Mouse (Mus musculus) ovary, postnatal 36 days (tissue): Measurements from ENCODE around the gene Cilp.
A peak's percentile ranks its signal among the peaks of the same experiment; 100 is the strongest.
"Not testable (repeated sequence)": the region's sequence is repeated elsewhere in the genome, so short reads cannot be mapped to it uniquely, and the experiment has no call there.

Source experiments
- DNase-seq: peaks from one replicate; pipeline ENCODE4 v3.0.0; 2022; ENCODE audit warnings: low spot score, mixed read lengths

The Cilp gene

DNA sequence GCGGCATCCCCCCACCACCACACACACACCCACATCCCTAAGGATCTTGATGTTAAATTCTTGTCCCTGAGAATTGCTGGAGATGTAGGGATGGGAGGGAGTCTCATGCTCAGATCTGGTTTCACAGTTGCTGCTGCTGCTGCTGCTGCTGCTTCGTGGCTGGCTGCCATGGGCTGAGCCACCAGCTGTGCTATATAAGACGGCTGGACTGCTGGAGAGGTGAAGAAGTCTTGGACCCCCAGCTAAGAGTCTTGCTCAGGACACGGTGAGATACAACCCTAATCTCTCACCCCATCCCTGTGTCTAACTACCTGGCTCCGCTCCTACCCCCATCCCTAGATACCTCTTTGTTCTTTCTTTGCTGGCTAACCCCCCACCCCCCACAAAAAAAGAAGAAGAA, at the start of gene Cilp:
Gene Cilp, plus strand, starts transcription at position 222 of the 400 bp plus-strand sequence.
- DNase-seq: no peak

DNA sequence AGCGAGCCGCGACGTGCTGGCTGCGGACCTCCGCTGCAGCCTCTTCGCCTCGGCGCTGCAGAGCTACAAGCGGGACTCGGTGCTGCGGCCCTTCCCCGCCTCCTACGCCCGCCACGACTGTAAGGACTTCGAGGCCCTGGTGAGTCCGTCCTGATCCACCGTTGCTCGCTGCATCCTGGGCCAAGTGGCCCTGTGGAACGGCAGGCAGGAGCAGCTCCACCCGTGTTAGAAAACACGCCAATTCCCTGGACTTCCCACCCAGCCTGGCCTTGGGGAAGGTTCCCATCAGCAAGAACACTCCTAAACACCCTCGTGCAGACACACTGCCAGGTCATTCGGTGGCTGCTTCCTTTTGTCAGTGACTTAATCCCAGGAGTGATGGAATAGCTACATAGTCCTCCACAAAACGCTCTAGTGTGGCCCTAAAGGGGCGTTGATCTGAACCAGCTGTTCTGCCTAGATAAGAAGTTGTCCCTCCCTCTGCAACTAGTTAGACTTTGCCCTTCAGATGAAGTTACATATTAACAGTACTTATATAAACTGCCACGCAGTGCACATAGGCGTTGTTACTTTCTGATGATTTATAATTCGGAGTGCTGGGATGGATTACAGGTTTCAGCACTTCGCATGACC, 49.4 kb upstream of the Cilp start:
- no peak for DNase-seq

DNA sequence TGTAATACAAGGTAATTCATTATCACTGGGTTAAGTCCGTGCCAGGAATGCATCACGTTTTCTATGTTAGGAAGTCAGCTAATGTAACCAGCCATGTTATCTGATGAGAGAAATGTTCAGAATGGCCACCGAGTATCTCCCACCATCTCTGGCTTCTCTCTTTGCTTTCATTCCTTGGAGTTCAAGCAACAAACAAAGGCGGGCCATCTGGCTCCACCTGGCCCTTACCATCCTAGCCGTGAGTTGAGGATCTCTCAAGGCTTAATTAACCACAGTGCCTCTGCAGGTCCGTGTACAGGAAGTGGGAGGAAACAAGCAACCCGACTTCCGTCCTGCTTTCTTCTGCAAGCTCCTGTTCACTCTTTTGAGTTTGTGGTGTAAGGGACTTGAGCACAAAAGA, 48.0 kb upstream of the Cilp start:
- no peak for DNase-seq

DNA sequence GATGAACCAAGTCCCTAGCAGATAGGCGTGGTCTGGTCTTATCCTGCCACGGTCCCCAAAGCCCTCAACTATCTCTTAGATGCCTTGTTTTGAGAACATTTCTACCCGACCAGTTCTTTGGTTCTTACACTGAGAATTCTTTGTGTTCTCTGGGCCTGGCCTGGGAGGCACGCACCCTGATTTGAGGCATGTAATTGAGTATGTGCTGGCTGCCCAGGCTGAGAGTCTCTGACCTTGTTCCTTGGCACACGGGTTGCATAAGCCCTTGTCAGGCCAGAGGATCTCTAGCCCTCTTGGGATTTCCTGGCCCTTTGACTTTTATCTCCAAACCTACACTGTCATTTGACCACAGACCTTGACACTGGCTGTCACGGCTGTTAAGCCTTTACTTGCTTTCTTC, 47.3 kb upstream of the Cilp start:
- DNase-seq: peak; percentile 28

DNA sequence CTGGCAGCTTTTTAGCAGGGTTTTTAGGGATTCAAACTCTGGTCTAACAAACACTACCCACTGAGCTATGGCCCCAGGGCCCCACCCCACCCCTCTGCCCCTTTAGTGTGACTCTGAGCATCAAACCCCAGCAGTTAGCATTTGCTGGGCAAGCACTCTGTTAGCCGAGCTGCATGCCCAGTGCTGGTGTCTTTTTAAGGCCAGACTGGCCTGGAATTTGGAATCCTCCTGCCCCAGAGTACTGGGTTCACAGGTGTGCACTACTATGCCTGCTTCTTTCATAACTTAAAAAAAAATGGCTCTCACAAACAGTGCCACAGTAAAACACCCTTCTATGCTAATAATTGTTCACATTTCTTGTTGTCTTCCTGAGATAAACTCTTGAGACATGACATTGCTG, 46.1 kb upstream of the Cilp start:
- no peak for DNase-seq

DNA sequence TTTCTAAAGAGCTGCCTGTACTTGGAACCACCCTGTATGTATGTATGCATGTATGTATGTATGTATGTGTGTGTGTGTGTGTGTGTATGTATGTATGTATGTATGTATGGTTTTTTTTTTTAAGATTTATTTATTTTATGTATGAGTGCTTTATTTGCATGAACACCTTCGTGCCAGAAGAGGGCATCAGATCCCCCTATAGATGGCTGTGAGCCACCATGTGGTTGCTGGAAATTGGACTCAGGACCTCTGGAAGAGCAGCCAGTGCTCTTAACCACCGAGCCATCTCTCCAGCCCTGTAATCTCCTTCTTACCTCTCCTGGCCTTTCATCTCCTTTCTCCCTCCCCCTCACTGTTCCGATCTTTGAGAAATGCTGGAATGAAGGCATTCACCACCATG, 44.6 kb upstream of the Cilp start:
- DNase-seq: not testable (repeated sequence)

DNA sequence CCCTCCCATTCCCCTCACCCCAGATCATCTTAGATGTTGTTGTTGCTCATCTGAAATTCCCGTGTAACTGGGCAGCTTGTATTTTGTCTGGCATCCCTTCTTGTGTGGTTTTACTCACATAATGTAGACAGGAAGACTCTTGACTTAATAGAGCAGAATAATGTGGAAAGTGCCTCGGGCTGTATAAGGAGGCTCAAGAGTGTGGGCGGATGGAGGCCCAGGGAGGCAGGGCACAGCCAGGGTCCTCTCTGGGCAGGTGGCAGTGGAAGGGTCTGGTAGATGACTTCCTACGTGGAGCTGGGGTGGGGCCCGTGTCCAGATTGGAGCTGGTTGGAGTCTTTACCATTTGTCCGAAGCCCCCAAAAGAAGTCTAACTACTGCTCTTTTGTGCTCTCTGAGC, 41.1 kb upstream of the Cilp start:
- no peak for DNase-seq

DNA sequence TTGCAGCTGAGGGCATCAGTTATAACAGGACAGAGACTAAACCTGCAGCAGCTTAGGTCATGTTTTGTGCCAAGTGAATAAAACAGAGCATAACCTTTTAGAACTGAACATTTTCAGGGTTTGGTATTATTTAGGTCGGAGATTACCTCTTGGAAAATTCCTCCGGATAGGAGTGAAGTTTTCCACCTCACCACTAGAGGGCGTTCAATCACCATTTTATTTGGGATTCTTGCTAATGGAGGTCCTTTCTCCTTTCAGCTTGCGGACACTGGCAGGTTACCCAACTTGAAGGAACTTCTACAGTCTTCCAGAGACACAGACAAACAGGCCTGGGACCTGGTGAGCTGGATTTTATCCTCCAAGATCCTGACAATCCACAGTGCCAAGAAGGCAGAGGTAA, 39.2 kb upstream of the Cilp start:
- DNase-seq: no peak

DNA sequence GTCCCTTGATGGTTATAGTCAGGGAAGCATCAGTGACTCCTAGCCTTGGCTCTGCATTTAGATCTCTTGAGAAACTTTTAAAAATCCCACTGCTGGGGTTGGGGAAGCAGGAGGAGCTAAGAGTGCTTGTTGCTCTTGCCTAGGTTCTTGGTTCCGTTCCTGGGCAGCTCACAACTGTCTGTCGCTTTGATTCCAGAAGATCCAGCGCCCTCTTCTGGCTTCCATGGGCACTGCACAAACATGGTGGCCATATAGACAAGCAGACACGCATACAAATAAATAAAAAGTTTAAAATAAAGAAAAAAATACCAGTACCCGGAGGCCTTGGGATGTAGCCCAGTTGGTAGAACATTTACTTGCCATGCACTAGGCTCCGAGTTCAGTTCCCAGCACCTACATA, 34.7 kb upstream of the Cilp start:
- DNase-seq: no peak

DNA sequence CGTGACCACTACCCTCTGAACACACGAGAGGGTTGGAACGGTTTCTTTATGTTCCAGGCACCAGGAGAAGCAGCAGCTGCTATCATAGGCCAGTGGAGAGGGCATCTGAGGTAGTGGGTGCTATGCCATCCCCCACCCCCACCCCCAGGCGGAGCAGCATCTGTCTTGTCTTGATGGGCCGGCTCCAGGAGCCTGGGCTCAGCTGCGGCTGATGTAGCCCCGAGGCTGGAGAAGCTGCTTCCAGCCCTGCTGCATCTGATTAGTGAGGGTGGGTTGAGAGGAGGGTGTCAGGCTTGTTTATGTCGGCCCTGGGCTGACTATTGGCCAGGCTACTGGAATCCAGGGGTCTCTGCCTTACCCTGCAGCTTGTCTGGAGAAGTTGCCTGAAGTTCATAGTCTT, 33.7 kb upstream of the Cilp start:
- no peak for DNase-seq

DNA sequence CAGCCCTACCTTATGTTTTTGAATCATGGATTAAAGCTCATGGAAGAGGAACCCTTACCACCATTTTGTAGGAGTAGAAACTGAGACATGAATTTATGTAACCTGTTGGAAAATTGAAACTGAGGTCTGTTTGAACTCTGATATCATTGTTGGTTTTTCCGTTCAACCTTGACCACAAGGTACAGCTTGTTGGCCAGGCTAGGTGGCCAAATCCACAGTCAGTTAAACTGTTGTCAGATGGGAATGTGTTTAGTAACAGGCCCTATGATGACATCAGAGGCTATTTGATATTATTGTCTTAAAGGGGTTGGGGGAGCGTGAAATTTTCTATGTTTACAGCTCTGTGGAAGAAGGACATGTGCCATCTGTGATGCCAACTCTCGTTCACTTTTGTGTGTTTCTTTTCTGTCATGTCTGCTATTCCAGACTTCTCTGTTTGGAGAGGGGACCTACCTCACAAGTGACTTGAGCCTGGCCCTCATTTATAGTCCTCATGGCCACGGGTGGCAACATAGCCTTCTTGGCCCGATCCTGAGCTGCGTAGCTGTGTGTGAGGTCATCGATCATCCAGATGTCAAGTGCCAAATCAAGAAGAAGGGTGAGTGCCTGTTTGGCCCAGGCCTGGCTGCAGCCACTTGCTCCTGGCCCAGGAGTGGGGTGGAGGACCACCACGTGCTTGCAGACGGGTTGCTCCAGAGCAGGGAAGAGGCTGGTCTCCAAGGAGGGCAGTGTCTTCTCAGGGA, 31.6 kb upstream of the Cilp start:
- no peak for DNase-seq

DNA sequence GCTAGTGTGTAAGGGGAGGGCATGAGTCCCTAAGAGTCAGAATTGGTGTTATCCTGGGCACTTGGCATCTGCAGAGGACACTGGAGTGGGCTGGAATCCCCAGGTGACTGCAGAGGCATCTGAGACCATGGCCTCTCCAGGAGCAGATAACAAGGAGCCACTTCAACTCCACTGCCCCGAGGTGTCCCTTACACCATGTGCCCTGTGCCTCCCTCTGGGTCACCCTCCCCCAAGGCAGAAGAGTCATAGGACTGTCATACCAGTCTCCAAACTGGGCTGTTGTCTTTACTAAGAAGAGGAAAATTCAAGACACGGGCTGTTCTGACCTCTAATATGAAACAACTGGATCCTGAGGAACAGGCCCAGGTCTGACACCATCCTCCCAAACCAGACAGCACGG, 30.2 kb upstream of the Cilp start:
- DNase-seq: no peak

DNA sequence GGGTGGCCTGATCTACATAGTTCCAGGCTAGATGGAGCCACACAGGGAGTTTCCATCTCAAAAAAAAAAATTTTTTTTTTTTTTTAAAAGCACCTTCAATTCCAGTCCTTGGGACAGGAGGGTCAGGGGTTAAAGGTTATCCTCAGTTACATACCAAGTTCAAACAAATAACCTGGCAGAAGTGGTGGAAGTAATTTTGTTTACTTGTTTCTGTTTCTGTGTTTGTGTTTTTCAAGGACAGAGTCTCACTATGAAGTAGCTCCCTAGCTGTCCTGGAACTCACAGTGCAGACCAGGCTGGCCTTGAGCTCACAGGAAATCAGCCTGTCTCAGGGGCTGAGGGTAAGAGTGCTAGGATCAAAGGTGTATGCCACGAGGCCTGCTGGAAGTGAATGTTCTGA, 29.4 kb upstream of the Cilp start:
- DNase-seq: no peak

DNA sequence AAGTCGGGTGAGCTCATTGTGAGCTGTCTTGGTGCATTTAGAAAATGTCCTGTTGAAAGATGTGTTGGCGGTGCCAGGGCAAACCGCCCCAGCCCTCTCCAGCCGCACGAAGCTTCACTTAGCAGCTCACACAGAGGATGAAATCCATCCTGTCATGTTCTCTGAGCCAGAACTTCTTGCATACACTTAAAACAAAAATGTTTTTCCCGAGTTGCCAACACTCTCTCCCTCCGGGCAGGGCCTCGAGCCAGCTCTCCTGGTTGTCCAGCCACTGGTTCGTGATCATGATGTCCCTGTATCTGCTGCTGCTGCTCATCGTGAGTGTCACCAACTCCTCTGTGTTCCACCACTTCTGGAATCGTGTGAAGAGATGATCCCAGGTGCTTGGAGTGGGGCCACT, 27.4 kb upstream of the Cilp start:
- no peak for DNase-seq

DNA sequence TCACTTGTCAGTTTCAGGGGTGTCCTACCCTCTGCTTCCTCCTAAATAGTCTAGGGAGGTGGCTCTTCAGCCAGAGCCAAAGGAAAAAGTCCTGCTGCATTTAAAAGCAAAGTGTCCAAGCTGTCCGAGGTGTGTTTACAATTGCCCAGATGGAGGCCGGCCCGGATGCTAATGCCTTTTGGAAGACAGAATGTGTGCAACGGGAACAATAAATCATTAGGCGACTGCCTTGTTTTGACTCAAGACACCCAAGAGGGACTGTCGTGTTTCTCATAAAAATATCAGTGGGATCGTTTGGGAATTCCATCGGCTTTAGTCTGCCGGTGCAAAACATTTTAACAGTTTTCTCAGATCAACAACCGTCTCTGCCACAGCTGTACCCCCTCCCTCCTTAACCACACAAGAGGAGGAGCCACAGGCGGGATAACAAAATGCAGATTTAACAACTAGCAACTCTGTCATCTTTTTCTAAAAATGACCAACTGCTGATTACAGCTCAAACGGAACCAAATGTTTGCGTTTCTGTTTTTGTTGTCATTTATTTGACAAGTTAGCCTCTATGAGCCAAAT, 26.7 kb upstream of the Cilp start:
- no peak for DNase-seq

DNA sequence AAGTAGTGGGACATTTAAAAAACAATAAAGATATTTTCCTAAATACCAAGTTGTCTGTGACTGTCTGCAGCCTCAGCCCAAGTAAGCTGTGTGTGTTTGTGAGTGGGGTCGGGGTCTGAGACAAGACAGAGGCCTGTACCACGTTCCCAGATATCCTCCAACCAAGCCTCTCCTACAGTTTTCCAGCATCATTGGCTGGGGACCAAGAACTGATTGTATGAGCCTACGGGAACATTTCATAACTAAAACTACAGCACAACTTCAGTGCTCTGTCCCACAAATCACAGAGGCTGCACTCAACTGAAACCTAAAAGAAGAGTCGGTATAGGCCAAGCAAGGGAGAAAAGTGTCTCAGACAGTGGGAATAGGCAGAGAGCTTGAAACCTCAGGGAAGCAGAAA, 25.8 kb upstream of the Cilp start:
- no peak for DNase-seq

DNA sequence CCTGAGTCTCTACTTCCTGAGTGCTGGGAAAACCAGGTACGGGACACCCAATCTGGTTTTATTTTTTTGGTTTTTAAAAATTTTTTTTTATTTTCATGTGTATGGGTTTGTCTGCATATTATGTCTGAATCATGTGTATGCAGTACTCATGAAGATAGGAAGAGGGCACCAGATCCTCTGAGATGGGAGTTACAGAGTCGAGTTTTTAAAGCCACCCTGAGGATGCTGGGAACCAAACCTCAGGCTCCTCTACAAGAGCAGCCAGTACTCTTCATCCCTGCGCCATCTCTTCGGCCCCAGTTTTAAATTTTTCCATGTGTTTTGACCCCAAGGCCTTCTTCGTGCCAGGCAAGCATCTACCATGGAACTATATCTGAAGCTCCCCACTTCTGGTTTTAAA, 25.2 kb upstream of the Cilp start:
- DNase-seq: no peak

DNA sequence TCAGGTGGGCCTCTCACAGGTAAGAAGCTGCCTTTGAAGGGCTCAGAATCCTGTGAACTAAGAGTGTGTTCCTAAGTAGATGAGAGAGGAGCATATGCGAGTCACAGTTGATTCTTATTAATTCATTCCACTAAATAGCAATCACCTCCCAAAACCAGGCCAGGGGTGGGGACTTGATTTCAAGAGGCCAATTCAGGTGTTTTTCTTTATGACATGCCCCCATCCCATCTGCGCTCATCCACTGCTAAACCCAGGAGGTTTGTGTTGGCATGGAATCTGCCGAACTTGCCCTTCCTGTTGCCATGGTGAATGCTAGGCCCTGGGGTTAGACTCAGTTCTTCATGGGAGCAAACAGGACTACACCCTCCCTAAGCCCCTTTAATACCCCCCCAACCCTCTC, 24.4 kb upstream of the Cilp start:
- DNase-seq: no peak

DNA sequence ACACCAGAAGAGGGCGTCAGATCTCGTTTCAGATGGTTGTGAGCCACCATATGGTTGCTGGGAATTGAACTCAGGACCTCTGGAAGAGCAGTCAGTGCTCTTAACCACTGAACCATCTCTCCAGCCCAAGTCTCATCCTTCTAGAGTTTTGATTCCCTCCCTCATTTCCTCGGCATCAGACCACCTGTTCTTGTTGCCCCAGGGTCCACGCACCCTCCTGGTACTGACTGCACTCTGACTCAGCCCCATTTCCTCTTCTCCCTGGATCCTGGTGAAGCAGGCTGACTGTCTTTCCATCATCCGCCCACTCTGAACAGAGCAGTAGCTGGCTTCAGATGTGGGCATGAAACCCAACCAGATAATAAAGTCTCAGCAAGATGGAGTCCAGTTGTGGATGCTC, 23.0 kb upstream of the Cilp start:
- no peak for DNase-seq

DNA sequence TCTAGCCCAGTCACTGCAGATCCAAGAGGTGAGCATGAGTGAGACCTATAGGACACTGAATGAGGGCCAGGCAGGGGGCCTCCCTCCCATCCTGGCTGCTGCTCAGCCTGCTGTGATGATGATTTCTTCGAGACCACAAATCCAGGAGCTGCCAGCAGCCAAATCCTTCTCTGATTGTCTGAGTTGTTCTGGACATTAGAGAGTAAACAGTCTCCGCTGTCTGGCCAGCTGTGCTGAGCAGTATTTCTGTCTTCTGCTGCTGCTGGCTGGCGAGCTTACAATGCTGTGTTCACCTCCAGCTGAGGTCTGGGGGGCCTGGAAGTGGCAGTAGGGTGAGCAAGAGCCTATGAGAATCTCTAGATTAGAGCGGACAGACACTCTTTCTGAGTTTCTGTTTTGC, 21.7 kb upstream of the Cilp start:
- no peak for DNase-seq

DNA sequence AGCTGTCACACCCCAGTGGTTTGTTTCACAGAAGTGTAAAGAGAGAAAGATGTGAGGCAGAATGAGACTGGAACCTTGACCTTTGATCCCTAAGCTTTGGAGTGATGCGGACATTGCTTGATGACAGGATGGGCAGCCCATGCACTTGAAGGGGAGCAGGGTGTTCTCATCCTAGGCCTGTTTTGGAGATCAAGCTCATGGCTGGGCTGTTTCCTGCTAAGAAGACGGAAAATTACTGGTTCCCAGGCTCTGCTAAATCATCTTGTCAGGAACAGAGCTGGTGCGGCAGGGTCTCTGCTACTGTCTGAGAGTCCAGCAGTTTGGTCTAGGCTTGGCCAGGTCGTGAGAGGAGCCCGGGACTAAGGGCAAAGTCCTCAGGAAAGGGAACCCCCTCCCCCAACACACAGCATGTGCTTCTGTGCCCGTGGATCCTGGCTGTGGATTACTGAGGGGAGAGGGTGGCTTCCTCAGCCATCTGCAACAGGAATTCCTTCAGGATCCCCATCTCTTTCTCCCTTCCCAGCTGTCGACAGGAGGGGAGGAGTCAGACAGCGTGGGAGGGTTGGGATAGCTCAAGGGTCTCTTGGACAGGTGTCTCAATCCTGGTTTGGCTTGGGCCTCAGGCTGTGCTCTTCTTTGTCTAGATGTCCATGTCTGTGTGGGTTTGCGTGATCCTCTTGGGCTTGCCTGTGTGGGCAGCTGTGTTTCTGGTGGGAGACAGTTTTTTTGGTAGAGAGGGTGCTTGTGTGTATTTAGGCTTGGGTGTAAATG, 20.8 kb upstream of the Cilp start:
- no peak for DNase-seq

DNA sequence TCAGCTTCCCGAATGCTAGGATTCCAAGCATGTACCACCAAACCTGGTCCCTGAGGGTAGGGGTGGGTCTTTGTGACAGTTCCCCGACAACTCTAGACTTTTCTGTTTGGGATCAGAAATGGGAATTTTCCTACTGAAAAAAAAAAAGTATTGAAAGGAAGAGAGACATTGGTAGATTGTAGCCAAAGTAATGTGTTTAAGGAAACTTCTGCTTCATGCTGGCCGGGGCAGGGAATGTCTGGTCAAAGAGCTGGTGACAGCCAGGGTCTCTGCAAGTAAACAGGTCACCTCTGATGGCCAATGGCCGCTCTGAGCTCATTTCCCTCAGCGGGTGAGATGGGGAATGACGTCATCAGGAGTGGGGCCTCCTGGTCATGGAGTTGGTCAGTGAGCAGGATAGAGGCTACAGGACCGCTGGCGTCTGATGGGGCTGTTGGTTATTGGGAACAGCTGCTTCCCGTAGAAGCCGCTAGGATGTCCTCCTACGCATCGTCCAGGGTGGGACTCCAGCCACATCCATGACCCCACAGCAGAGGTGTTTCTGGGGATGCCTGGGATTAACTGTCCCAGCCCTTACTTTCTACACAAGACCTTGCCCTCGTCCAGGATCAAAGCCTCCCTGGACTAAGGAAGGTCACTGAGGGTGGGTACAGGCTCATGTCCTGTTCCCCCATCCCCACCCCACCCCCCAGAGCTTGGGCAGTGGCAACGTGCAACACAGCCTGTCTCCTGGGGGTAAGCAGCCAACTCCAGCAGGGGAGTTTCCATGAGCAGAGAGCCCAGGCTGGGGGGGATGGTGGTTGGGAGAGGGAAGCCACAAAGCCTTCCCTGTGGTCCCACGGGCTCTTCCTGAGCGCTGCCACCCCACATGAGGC, 17.2 kb upstream of the Cilp start:
- no peak for DNase-seq
